Mouse (Mus musculus) layer of hippocampus, adult 2 months (tissue): ENCODE measurements around the gene Rab14. TPM values are rescaled to one million over a fixed set of nuclear protein-coding genes. Genes with fewer than 3 reads are reported as not detected.

Source experiments
- DNase-seq, 2 experiments: peaks; one replicate each; pipeline ENCODE4 v3.0.0; 2022; ENCODE audit warnings: low spot score in 2 of 2
- H3K27ac ChIP-seq: fragments of 200-600 bp; 2 replicates; pipeline ENCODE4 v1.8.1; 2022
- H3K4me3 ChIP-seq: fragments of 200-600 bp; 2 replicates; pipeline ENCODE4 v1.8.1; 2022; ENCODE audit warnings: mild to moderate bottlenecking
- CTCF ChIP-seq: fragments of 200-600 bp; conservative IDR thresholded peaks from 2 replicates; pipeline ENCODE4 v1.8.1; 2022; ENCODE audit warnings: antibody characterized with exemption, mild to moderate bottlenecking, moderate library complexity
- total RNA-seq, 2 experiments: library from RNA; stranded (reverse); gene quantifications; 2 replicates each; pipeline ENCODE4 v1.2.3; 2021

The Rab14 gene
- total RNA-seq, 2 experiments from 2014 or later: 234 to 238 TPM

DNA sequence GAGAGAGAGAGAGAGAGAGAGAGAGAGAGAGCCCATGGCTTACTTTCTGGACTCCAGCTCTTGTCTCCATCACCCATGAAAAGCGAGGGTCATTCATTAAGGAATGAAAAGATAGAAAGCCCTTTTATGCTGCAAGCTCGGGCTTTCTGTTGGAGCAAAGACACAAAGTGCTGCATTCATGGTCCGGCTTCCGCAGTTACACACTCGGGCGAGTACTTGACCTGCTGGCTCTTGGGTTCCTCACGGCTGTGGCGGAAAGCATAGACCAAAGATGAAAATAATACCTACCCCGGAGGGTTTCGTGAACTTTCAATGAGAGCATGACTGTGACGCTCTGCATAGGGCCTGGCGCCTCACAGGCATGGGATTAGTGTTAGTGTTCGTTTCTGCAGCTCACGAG is 14.4 kb upstream of the Rab14 start:
- DNase-seq: peak in 1 of 2 experiments; percentile 16

DNA sequence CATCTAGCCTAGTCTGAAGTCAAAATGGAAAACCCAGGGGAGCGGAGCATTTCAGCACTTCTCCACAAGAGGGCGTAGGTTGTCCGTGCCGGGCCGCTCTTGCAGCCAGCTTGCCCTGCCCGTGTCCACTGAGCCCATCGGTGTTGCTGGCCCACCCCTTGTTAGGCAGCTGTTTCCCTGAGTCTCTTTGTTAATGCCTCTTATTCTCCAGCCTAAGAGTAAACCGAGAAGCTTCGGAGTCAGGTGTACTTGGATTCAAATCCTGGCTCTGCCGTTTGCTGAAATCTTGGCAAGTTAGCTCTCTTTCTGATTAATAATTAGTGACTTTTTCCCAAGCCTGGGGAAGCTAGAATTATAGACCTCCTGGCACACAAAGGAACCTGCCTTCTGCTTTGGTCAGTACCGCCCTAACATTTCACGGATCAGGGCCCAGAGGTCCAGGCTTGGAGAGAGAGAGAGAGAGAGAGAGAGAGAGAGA is 14.0 kb upstream of the Rab14 start:
- peak; percentile 83 to 92 for DNase-seq
- Histone ChIP-seq H3K4me3 (peak overlapping the region; percentile 42), H3K27ac (peak overlapping the region; percentile 81)
- peak; percentile 99 for TF ChIP-seq CTCF

More for the DNA sequence above, 14.4 kb upstream of the Rab14 start:
- Histone ChIP-seq H3K4me3 (no peak overlapping the region), H3K27ac (peak overlapping the region; percentile 81)
- TF ChIP-seq CTCF: no peak

DNA sequence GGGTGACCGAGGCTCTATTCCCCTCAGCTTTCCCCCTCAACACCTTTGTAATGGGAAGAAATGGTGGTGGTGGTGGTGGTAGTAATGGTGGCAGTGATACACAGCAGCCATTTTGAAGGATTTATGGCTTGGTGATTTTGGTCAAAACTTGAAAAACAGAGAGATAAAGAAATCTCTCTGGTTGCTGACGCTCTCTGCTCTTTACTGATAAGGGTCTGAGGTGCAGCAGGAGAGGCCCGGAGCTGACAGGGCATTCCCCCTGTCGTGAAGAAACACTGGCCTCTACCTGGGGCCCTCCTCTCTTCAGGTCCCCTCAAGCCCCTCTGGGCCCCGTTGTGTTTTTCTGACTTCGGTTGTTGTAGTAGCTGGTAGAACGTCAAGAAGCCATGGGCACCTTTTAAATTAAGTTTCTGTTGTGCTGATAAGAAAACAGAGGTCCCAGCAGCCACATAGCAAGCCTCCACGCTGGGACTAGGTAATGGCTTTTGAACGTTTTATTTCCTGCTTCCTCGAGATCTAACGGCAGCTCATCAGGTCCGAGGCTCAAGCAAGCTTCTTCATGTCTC is 12.5 kb upstream of the Rab14 start:
- H3K4me3 ChIP-seq: no peak overlapping the region
- no peak for TF ChIP-seq CTCF

DNA sequence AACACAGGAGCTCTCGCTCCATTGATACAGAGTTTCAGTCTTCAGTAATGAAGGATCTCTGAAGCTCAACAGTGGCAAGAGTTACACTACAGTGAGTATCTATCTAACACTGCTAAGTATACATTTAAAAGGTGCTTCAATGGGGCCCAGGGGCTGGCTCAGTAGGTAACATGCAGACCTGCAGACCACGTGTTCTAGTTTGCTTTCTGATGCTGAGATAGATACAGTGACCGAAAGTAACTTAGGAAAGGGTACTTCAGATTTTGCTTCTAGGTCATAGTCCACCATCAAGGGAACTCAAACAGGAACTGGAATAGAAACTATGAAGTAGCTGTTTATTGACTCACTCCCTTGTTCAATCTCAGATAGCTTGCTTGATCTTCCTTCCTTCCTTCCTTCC is 10.8 kb upstream of the Rab14 start:
- no peak for DNase-seq
- H3K4me3 ChIP-seq: no peak overlapping the region
- no peak overlapping the region for H3K27ac ChIP-seq
- no peak for TF ChIP-seq CTCF

More for the DNA sequence above, 12.5 kb upstream of the Rab14 start:
- H3K27ac ChIP-seq: no peak overlapping the region
- no peak for DNase-seq

DNA sequence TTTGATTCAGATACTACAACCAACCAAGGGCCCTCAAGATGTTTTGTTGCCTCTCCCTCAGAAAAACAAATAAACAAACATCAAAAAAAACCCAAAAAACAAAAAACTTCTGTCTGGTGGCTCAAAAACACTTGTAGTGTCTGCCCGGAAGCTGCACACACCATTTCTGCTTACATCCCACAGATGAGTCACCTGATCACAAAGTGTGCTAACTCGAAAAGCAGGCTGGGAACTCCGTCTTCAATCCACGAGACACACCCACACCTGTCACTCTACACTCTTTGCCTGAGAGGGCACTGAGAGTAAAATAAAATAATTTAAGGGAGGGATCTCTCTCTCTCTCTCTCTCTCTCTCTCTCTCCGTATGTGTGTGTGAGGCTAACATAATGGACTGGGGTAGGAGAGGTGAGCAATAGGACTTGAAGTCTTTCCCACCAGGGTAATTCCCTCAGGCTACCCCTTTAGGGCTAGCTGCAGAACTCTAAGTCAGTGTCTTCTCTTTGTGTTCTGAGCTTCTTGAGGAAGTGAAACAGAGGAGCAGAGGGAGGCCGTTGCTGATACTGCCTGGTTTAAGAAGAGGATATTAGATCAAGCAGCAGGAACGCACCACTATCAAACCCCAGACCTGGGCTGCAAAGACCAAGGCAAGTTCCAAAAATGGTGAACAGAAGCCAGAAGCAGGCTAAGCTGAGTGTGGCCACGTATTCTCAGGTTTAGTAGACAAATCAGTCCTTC is 8.2 kb upstream of the Rab14 start:
- TF ChIP-seq CTCF: no peak
- no peak for DNase-seq
- Histone ChIP-seq H3K4me3 (no peak overlapping the region), H3K27ac (no peak overlapping the region)

DNA sequence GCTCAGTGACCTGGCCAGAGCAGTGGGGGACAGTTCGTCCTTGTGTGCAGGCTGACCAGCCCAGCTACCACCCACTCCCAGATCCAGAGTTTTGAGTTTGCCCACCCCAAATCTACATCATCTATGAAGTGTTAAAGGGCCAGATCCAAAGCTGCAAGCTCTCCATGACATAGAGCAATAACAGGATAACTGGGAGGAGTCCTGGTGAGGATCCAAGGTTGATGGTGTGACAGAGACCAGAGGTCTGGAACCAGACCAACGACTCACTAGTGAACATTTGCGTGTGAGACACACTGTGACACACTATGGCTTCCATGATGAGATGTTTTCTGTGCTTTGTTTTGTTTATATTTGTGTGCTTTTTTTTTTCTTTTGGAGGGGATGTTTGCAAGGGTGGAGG is 7.1 kb upstream of the Rab14 start:
- no peak for TF ChIP-seq CTCF
- H3K4me3 ChIP-seq: no peak overlapping the region
- no peak overlapping the region for H3K27ac ChIP-seq

DNA sequence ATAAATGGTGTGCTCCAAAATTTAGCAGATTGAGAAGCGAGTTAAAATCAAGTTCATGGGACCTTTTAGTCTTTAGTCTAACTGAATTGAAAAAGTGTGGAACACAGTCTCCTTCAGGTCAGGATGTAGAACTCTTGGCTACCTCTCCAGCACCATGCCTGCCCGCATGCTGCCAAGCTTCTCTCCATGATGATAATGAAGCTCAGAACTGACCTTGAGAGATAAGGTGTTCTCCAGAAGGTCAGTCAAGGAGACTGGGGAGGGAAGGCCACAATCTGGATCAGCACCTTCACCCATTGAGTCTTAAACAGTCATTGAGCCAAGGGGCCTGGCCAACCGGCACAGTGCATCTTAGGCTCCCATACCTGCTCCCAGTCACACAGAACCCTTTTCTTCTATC is 5.8 kb upstream of the Rab14 start:
- Histone ChIP-seq H3K27ac (no peak overlapping the region), H3K4me3 (no peak overlapping the region)
- no peak for DNase-seq
- no peak for TF ChIP-seq CTCF

More for the DNA sequence above, 7.1 kb upstream of the Rab14 start:
- no peak for DNase-seq

DNA sequence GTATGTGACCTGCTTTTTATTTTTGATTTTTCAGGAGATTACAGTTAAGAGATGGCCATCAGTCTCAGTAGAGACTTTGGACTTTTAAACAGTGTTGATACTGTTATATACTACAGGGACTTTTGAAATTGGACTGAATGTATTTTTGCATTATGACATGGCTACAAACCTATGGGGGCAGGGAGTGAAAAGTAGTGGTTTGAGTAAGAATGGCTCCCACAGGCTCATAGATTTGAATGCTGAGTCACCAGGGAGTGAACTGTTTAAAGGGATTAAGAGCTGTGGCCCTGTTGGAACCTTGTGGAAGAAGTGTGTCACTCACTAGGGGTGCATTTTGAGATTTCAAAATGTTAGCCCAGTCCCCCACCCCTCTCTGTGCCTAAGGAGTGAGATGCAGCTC is 2.8 kb upstream of the Rab14 start:
- H3K4me3 ChIP-seq: no peak overlapping the region
- no peak for TF ChIP-seq CTCF
- no peak for DNase-seq
- H3K27ac ChIP-seq: no peak overlapping the region

DNA sequence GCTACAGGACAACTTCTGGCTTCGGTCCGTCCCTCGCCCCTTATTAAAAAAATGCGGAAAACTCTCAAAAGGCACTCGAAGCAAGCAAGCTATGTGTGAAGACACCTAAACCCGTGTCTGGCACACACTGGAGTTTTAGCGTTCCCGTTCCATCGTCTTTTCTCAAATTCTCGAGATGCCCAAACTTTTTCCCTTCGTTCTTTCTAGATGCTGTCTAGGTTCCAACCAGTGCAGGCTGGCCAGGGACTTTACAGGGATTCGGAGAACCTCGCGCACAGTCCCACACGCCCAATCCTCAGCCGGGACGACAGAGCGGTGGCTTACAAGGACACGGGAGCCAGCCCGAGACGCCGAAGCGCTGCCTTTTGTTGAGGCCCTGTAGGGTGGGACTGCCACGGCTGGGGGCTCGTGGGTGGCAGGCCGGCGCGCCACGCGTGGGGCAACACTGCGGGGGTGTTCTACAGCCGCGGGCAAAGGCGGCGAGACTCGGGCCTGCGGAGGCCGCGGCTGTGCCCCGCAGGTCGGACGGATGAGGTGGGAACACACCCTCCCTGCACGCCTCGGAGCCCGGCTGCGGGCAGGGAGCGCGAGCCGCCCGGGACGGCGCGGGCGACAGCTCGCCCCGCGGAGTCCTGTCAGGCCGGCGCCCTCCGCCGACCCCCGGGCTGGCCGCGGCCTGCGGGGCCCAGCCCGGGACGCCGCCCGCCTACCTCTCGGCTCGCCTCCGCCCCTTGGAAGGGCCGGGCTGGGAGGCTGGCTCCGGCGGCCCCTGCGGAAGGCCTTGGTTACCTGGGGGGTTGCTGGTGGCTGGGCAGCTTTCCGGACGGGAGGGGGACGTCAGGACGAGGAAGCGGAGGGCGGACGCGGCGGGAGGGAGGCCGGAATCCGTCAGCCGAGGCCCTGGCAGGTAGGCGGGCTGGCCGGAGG is 686 bp downstream of the Rab14 start:
- TF ChIP-seq CTCF: no peak
- DNase-seq: peak; percentile 9 to 29
- Histone ChIP-seq H3K27ac (peak overlapping the region; percentile 100), H3K4me3 (peak overlapping the region; percentile 92)

DNA sequence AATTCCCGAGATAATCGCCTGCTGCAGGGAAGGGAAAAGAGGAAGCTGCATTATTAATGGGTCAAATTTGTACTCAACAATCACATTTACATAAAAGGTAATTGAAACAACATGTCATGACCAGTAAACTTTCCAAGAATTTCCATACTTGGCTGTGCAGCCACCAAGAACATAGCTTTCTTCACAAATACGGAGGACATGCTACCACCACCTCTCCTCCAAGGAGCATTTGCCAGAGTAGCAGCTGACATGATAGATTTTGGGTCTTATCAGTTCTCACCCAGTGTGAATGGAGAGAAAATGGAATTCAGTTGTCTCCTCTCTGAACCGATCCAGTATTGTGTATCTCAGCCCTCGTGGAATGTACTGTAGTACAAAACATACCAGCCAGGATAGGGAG is 1.4 kb downstream of the Rab14 start:
- TF ChIP-seq CTCF: no peak
- peak overlapping the region; percentile 100 for H3K27ac ChIP-seq
- DNase-seq: no peak
- H3K4me3 ChIP-seq: peak overlapping the region; percentile 92

DNA sequence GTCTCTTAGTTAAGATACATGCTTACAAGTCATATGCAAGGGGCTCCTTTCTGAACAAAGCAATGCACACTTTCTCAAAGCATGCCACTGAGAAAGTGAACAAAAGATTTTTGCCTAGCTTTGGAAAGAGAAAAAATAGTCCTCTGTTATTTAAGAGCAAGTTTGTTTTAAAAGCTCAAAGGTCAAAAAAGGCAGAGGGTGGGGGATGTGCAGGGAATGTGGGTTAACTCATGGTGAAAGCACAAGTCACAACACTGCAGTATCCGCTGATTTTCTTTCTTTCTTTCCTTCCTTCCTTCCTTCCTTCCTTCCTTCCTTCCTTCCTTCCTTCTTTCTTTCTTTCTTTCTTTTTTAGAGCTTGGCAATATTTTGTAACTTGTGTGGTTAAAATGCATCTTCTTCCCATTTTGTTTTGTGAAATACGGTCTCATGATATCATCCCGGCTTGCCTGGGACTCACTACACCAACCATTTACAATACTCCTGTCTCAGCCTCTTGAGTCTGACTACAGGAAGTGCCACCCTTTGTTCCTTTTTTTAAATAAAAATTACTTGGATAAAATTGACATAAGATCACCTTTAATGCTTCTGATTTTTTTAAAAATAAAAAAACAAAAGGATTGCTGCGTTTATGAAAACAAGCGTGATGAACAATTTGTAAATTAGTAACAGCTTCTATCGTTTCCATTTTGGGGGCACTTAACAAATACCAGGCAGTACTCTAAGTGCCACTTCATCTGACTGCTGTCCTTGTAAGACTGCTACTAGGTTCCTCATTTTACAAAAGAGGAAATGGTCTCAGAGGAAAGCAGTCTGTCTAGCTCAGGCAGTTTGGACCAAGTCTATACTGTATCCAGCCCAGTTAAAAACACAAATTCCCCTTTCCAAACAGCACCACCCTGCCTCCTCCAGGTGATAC is 5.0 kb downstream of the Rab14 start:
- no peak for DNase-seq
- TF ChIP-seq CTCF: no peak
- Histone ChIP-seq H3K4me3 (no peak overlapping the region), H3K27ac (no peak overlapping the region)

DNA sequence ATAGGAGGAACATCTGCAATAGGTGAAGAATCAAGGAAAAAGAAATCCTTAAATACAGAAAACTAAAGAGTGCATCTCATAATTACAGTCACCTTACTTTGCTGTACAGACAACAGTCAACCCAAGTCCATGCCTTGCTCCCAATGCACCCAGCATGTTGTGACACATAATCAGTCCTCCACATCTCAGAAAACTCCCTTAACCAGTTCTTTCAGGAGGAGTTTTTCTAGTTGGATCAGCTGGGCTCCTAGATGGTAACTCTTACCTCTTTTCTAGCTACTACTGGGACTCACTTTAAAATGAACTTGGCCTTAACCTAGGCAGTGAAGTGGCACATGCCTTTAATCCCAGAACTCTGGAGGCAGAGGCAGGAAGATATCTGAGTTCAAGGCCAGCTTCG is 6.9 kb downstream of the Rab14 start:
- DNase-seq: no peak
- TF ChIP-seq CTCF: no peak

More for the DNA sequence above, 6.9 kb downstream of the Rab14 start:
- Histone ChIP-seq H3K4me3 (no peak overlapping the region), H3K27ac (no peak overlapping the region)
